Mouse (Mus musculus) NIH3T3 (cell line): ENCODE measurements around the gene Gimap4.
A peak's percentile ranks its signal among the peaks of the same experiment; 100 is the strongest.

Experiments
- DNase-seq: peaks from one replicate; pipeline ENCODE4 v3.0.0-alpha.2; 2012; ENCODE audit warnings: low read depth

Gene Gimap4

DNA sequence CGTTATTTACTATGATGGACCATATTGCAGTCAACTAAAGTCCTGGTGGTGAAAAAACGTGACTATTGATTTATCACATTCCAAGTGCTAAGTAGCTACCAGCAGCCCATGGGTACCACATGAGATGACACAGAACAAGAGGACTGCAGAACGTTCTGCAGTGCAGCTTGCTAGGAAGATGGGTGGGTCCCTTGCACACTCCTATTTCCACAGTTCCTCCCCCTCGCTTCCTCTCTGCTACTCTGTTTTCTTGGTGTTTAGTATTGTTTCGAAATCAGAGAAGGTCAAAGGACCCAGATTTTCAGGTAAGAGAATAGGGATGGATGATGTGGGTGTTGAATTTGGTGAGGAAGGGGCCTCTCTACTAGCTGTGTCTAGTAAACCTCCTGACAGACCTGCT is at the start of gene Gimap4:
Gene Gimap4 (plus strand): TSS at position 231 of the 400 bp plus-strand sequence.
- no peak for DNase-seq

DNA sequence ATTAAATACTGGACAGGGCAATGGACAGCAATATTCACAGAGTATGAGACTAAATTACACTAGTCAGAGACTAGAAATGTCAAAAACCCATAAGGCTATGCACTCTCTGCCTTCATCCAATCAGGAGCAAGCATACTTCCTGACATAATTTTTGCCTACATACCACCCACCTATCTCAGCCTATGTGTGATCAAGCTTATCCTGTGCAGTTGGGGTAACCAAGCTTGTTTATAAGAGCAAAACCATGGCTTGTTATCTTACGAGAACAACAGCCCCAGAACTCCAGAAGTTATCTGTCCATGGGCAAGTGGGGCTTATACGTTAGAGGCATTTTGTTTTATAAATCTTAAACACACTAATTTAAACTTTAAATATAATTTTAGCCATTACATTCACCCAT is 49.2 kb upstream of the Gimap4 start:
- DNase-seq, result no peak

DNA sequence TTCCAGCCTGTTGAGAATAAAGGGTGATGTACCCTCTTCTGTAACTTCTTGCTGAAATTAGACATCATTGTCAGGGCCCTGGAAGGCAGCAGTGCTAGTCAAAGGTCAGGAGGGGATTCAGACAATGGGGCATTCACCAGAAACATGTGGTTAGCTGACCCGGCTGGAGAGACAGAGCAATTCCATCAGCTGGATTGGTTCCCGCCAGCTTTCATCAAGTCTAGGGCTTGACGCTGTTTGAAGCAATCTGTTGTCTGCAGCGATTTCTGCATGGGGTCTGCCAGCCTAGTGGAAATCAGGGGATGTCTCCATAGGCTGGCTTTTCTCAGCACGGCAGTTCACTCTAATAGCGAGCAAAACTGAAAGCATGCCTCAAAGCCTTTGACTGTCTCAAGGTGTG is 47.8 kb upstream of the Gimap4 start:
- no peak for DNase-seq

DNA sequence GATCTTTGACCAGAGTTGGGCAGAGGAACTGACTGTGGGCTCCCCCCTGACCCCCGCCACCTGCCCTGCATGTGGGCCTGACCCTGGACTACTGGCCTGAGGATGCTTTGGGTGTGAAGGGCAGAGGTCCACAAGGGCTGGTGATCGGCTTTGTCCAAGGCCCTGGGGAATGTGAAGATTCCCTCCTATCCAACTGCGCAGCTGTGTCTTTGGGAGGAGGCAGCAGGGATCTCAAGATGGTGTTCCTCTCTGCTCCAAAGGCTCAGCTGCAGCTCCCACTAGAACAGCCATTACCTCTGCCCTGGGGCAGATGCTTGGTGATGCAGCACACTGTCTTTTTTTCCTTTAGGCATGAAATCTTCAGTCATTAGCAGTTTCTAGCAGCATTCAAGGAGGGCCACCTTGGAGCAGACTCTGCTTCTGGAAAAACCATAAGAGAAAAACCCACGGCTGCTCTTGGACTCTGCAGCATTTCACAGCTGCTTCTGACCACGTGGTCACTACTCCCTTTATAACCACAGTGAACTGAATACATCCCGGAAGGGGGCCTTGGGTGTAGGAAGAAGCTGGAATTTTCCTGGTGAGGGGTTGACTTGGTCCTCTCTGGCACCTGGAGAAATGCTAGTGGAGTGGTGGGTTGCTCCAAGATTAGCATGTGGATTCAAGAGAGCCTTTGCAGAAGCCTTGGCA is 46.4 kb upstream of the Gimap4 start:
- no peak for DNase-seq

DNA sequence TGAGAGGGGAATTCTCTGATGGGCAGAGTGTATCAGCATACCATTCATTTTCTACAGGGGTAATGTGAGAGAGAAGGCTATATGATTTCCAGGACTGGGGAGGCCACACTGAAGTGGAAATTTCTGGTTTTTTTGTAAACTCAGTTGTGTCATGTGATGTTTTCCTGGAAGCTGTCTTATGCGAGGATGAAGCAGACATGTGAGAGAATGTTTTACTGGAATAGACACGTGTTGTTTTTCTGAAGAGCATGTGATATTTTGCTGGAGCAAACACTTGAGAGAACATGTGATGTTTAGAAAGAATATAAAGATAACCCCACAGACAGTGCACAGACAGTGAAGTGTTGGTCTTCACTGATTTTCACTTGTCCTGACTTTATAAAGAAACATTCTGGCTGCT is 45.8 kb upstream of the Gimap4 start:
- DNase-seq, result no peak

DNA sequence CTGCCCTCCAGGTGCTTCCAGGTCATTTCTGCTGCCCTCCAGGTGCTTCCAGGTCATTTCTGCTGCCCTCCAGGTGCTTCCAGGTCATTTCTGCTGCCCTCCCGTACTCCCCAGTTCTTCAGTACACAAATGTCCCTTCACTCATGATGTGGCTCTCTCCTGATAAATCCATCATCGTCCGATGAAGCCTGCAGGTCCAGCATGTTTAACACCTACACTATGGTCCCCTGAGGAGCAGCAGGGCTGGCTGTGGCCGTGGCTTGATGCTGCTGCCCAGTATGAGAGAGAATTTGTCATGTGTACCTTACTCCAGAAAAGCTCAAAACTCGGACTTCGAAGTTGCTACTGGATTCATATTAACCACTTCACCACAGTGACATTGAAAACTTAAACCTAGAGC is 43.0 kb upstream of the Gimap4 start:
- DNase-seq, result no peak

DNA sequence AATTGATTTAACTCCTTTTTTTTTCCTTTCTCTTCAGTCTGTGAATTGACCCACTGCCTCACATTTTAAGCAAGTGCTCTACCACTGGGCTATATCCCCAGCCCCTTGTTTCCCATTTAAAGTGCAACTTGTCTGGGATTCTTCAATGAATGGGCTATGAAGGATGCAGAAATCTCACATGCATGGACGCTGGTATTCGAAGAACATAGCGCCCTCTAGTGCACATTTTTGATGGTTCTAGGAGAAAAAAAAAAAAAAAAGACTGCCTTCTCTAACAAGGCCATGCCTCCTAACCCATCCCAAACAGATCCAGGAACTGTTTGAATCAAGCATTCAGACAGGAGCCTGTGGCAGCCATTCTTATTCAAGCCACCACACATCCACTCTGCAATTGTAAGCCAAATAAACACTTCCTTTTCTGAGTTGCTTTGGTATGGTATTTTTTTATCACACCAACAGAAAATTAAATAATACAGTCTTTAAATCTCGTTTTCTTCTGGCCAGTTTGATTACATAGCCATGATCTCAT is 41.5 kb upstream of the Gimap4 start:
- DNase-seq, result peak; percentile 90

DNA sequence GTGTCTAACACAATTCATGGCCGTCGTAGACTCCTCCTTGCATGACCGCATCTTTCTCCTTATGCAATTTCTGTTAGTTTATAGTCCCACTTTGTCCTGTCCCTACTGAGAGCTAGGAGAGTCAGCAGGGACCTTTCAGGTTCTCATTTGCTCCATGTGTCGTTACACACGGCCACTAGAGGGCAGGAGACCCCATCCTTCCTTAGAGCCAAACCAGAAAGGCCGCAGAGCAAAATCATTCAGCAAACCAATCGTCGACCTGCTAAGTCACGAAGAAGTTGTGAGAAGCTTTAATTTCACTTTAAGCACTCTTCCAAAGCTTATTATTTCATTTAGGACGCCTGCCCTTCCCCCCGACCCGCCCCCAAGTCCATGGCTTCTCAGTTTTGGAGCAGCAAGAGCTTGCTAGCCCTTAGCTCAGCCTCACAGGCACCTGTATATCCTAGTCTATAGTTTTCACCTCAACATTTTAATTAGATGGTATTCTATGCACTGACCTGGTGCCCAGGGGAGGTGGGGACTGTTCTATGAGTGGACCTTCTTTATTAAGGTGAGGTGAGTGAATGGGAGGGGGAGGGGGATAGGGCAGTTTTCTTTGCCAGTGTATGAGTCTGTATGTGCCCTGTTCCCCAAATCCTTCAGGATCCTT is 38.6 kb upstream of the Gimap4 start:
- peak; percentile 82 for DNase-seq

DNA sequence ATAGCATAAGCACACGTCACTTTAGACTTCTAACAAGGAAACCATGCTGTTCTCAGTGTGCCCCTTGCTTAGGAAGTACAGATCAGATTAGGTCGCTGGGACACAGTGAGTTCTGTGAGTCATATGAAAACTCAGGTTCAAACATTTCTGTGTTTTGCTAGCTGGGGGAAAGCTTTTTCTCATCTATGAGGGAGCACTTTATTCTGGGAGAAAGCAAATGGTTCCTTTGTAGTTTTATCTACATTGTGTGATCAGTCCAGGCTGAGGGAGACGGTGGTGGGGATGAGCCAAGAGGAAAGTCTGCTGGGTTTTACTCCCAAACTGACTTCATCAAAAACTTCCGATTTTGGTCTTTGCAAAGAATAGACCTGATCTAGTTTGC is 38.0 kb upstream of the Gimap4 start:
- DNase-seq, result no peak

DNA sequence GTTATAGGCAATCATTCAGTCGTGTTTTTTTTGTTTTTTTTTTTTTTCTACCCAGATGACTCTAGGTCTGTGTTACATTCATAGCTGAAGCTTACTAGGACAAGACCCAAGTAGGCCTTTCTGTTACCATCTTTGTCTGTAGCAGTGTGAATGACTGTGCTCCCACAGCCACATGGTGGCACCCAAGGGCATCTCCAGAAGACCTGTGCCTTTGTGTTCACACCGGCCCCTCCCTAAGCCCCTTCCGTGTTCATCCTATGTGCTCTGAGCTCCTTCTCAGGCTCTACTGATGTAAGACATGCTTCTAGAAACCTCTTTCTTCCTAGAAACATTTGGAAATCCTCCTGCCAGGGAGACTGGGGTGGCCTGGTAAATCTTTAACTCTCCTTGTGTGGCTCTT is 37.4 kb upstream of the Gimap4 start, which contains the start of gene Gimap8:
Gene Gimap8 (plus strand): TSS at position 240 of the 400 bp plus-strand sequence.
- no peak for DNase-seq

DNA sequence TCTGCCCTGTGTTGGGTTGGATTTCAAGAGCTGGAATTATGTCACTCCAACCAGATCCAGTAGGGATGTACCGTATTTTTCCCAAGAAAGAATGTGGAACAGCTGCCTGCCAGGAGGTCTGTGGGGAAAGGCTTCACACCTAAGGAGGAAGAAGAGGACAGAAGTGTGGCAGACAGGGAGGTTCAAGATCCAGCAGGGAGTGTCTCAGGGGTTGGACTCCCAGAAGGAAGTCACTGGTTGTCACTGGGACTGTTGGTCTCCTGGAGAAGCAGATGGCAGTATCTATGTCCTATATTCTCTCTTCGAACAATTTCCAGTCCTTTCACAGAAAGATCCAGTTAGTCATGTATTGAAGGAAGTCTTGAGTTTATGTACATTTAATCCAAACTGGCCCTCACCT is 36.7 kb upstream of the Gimap4 start:
- no peak for DNase-seq

DNA sequence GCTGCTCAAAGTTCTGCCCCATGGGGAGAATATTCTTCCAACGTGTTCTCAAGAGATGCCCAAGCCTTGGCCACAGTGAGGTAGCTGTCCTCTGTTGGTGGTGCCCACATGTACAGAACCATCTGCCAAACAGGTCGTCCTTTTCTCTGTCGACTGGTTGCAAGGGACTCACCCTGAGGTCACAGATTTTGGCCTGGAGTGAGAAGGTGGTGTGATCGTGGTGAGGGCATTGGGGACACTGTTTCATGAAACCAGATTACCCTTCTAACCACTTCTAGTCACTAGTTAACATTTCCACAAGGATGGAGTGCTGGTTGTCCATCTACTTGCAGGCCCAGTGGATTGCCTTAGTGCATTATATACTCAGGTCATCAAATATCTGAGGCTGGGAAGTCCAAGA is 35.6 kb upstream of the Gimap4 start:
- no peak for DNase-seq

DNA sequence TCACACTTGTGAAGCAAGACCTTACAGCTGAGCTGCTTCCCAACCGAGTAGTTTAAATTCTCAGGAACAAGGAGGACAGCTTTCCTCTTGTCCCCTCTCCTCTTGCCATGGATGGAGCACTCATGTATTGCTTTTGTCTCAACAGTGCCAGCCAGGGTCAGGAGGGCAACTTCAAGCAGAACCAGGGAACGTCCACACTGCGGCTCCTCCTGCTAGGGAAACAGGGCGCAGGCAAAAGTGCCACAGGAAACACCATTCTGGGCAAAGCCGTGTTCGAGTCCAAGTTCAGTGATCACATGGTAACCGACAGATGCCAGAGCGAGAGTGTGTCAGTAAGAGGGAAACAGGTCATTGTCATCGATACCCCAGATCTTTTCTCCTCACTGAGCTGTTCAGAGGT is 34.3 kb upstream of the Gimap4 start:
- no peak for DNase-seq

DNA sequence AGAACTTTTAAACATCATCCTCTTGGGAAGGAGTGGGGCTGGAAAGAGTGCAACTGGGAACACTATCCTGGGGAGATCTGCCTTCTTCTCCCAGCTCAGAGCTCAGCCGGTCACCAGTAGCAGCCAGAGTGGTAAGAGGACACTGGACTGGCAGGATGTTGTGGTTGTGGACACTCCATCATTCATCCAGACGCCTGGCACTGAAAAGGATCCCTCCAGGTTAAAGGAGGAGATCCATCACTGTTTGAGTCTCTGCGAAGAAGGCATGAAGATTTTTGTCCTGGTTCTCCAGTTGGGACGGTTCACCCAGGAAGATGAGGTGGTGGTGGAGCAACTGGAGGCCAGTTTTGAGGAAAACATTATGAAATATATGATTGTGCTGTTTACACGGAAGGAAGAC is 25.6 kb upstream of the Gimap4 start:
- no peak for DNase-seq

DNA sequence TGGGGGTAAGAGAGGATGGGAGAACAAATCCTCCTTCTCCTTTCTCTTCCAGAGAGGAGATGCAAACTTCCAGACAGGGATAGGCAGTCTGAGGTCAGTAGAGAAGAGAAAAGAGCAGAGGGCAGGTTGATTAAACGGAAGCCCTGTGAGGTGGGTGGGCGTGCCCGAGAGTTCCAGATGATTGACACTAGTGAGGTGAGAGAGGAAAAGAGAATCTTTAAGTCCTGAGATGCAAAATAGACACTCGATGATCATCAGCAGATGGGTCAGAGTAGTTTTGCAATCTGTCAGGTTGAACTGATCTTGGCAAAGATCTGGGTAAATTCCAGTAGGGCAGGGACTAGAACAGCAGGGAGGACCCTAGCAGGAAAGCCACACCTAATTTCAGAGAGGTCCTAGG is 19.6 kb upstream of the Gimap4 start:
- DNase-seq, result no peak

DNA sequence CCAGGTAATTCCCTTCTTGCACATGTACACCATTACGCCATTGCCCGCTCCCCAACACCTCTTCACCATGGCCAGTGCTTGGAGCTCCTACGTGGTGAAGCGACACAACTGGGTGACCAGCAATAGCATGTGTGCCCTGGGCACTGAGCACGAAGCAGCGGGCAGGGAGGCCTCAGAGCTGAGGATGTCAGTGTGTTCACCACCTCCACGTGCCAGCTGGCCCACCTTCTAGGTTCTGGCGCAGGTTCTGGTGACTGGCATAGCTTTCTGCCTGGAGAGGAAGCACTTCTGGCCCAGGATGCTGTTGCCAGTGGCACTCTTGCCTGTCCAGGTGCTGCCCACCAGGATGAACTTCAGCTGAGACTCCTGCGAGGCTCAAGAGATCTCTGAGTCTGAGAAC is 18.9 kb upstream of the Gimap4 start:
- DNase-seq, result no peak

DNA sequence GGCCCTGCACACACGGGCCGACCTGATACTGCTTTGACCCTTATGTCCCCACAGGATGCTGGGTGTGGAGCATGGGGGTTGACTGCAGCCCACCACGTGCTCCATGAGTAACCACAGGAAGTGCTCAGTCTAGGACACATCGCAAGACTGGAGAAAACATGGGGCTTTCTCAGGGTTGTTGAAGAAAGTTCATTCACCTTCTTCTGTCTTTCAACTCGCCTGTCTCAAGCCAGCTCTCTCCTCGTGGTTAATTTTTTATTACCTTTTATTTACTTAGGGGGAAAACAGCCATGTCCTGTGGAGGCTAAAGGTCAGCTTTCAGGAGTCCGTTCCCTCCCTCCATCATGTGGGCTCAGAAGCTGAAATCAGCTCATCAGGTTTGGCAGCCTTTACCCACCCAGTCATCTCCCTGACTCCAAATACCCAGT is 18.2 kb upstream of the Gimap4 start:
- DNase-seq, result no peak

DNA sequence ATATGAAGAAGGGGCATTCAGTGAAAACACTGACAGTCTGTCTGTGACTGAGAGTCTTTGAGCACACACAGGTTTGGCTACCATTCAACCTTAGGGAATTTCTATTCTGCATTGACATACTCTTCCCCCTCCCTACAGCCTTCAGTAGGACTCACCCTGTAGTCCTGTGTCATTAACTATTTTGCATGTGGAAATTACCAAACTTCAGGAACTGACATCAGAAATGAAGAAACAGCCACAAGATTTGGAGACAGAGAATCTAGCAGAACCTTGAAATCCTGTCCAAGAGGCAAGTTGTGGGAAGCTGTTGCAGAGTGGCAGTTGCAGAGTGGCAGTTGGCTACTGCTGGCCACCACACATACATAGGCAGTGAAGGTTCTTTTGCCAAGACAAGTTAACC is 16.3 kb upstream of the Gimap4 start:
- DNase-seq, result no peak

DNA sequence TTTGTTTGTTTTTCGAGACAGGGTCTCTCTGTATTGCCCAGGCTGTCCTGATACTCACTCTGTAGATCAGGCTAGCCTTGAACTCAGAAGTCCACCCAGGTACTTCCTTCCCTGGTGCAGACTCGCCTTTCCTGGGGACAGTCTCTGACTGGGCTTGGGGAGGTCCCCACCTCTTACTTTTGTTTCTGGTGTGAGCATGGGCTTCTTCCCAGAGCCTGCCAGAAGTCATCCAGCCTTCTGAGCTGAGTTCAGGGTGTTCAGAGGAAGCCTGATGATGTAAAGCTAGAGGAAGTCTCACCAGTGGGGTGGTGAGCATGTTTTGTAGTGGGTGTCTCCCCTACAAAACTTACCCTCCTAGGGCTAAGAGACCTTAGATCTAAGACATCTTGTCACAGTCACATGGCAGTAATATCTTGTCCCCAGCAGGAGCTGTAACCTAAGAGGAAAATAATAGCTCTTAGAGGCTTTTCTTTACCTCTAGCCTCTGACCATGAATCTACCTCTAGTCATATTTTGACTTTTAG is 14.8 kb upstream of the Gimap4 start:
- no peak for DNase-seq

DNA sequence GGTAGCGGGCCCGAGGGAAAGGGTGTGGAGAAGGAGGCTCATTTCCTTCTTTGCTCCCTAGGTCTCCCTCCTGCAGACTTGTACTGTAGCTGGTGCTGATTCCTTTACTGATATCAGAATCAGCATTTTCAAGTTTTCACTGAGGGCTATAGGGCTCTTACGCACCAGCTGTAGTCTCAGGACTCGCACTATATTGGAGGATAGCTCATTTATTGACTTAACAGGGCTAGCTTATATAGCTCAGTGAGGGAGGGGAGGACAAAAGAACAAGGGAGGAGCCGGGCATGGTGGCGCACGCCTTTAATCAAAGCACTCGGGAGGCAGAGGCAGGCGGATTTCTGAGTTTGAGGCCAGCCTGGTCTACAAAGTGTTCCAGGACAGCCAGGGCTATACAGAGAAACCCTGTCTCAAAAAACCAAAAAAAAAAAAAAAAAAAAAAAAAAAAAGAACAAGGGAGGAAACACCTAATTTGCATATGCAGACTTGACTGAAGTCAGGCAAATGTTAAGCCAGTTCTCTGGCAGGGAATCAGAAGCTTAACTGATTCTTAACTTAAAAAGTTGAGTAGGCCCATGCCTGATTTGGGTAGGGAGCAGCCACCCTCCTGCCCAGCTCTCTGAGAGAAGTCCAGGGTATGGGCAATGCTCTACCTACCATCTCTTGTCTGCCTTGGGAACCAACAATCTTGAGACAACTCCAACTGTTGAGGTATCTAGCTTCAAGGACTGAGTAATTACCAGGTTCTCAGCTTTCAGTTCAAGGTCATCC is 9.9 kb upstream of the Gimap4 start:
- DNase-seq, result no peak

DNA sequence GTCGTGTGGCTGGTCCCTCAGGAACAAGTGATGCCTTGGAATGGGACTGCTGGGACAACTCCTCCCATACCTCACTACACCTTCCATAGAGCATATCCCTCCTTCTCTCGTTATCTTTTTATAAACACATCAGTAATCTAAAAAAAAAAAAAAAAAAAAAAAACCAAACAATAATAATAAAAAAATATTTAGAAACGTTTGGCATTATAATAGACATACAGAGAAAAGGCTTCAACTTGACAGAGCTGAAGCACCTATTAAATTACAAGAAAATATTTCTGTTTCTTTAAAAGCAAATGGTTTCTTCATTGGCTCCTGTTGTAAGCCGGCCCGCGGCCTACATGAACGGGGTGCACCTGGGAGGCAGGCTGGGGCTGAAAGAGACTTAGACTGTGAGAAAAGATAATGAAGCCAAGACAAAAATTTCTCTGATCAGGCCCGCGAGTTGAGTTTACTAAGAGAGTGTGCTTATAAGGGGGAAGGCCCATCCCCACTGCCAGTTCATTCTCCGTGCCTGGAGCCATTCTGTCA is 8.9 kb upstream of the Gimap4 start:
- DNase-seq, result no peak
